Mouse (Mus musculus): ENCODE measurements around the gene Rab23.
"Not testable (repeated sequence)": the region's sequence is repeated elsewhere in the genome, so short reads cannot be mapped to it uniquely, and the experiment has no call there.

The Rab23 gene

DNA sequence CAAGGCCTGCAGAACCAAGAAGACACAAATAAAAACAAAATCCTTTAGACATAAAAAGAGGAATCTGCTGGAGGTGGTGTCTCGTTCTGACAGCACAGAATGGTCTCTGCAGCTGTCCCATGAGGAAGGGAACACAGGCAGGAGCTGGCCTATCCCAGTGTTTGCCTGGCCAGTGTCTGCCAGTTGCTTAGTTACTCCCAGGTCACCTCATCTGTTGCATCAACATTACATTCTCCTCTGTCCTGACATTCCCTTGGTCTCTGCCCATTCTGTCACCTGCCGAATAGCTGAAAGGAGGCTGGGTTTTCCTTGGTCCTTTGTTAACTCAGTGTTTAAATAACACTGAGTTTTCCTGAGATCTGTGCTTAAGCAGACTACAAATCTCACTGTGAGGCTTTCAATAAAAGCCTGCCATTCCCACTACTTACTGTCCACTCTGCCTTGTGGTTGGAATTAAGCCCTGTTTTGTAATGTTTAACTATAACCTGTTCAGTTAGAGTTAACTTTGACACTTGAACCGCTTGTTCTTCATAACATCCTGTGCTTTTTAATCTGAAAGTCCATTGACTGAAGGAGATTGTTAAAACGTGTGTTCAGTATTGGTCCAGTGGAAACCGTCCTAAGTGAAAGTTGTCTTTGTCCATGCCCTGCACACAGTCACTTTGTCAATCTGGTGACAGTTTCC, 14.5 kb downstream of the Rab23 start:
- no peak for DNase-seq (ENCODE audit: low read depth)

DNA sequence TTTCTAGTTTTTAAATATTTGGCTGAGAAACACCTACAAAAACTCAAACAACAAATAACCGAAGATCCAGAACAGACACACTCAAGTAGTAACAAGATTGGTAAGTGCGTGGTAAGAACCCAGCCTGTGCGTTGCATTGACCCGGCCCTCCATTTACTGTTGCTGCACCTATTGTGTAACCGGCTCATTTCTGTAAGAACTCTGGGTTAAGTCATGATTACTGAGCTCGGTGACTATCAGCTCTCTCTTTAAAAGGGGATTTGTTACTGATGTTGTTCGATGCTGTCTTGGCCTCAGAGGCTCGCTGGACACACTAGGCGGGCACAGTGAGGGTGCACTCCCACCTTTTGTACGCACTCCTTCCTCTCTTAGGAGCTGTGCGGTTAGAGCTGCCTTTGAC, 18.6 kb downstream of the Rab23 start:
- no peak for DNase-seq (ENCODE audit: low read depth)

GRCm38 (mm10) chr1:33738681-33739278, 19.1 kb downstream of the Rab23 start:
- no peak for DNase-seq (ENCODE audit: low read depth)

- DNase-seq (ENCODE audit: low read depth), result peak; percentile 93
Observed at GRCm38 (mm10) chr1:33739302-33739701, 19.6 kb downstream of the Rab23 start.

- peak; percentile 44 for DNase-seq (ENCODE audit: low read depth)
Observed at GRCm38 (mm10) chr1:33742903-33743302, 23.2 kb downstream of the Rab23 start.

DNA sequence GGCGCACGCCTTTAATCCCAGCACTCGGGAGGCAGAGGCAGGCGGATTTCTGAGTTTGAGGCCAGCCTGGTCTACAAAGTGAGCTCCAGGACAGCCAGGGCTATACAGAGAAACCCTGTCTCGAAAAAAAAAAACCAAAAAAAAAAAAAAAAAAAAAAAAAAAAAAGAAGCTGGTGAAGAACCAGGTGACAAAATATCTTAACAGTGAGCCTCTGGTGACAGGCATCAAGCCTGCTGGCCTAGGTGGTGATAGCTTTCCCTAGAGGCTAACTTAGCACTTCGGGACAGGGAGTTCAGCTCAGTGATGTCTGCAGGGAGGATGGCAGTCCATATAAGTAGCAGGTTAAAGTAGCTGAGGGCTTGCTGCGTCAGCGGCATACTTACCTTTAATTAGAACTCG, 25.1 kb downstream of the Rab23 start:
- not testable (repeated sequence) for DNase-seq (ENCODE audit: low read depth)

GRCm38 (mm10) chr1:33745901-33746300, 26.2 kb downstream of the Rab23 start:
- no peak for DNase-seq (ENCODE audit: low read depth)

GRCm38 (mm10) chr1:33749109-33749508, 29.4 kb downstream of the Rab23 start:
- no peak for DNase-seq (ENCODE audit: low read depth)

DNA sequence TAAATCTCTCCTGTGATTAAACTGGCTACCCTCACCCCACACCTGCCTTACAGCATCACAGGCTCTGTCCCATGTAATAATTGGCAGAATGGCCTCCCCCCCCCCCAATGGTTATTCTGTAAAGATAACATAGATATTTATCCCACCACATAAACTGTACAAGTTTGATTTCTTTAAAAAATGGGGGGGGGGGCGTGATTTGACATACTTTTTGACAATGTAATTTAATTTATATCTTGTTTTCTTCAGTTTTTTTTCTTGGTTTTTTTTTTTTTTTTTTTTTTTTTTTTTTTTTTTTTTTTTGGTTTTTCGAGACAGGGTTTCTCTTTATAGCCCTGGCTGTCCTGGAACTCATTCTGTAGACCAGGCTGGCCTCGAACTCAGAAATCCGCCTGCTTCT, 30.0 kb downstream of the Rab23 start:
- not testable (repeated sequence) for DNase-seq (ENCODE audit: low read depth)

DNA sequence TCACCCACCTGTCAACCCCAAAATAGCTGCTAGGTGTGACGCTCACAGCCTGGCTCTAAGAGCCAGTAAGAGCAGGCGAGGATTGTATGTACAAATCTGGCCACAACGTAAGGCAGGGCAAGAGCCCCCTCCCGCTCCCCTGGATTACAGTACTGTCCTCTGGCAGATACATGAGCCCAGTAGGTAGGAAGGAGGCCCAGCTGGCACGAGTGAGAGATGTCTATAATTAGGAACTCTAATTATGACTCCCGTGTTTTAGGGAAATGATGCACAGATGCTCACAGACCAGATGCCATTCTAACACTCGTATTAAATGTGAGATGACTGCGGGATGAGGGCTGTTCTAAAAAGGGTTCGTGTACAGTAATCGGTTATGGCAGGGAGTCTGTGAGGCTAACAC, 31.6 kb downstream of the Rab23 start:
- no peak for DNase-seq (ENCODE audit: low read depth)

GRCm38 (mm10) chr1:33754089-33754488, 34.4 kb downstream of the Rab23 start:
- DNase-seq (ENCODE audit: low read depth), result no peak

- peak; percentile 29 for DNase-seq (ENCODE audit: low read depth)
Observed at GRCm38 (mm10) chr1:33754965-33755735, 35.5 kb downstream of the Rab23 start.

GRCm38 (mm10) chr1:33755799-33756198, 36.1 kb downstream of the Rab23 start:
- no peak for DNase-seq (ENCODE audit: low read depth)

DNA sequence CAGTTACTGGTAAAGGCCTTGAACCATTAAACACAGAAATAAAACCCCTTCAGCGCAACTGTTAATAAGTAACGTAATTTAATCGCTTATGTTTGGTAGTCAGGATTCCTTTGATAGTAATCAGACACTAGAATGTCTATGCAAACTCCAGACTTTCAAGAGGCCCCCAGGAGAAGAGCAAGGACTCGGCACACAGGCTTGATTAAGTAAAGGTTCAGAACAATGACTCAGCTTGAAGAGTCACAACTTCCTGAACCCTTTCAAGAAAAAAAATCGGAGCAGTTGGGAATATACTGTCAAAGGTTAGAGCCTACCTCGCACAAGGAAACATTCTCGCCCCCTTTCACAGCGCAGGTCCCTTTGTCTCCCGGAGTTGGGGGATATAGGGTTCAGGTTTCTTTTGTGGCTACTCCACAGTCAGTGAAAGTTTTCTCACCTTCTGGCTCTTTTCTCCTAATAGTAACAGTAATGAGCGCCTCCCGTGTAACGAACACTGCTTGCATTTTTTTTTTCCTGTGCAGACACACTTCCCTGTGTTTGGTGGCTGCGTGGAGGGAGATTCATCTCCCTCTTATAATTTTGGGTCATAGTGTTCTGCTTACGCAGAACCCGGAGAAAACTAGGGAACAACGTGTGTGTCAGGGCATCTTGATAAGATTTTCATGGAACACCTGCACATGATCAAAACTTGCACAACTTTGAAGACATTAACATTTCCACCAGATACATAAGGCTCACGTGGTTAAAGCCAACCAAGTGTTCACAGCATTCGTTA, 36.8 kb downstream of the Rab23 start:
- peak; percentile 45 for DNase-seq (ENCODE audit: low read depth)

- DNase-seq (ENCODE audit: low read depth), result peak; percentile 58
Observed at GRCm38 (mm10) chr1:33757033-33757413, 37.3 kb downstream of the Rab23 start.

- DNase-seq (ENCODE audit: low read depth), result peak; percentile 79
Observed at GRCm38 (mm10) chr1:33757491-33758041, 37.9 kb downstream of the Rab23 start, which contains the start of gene Bag2. TSS of gene Bag2 (minus strand) at chr1:33757795.

DNA sequence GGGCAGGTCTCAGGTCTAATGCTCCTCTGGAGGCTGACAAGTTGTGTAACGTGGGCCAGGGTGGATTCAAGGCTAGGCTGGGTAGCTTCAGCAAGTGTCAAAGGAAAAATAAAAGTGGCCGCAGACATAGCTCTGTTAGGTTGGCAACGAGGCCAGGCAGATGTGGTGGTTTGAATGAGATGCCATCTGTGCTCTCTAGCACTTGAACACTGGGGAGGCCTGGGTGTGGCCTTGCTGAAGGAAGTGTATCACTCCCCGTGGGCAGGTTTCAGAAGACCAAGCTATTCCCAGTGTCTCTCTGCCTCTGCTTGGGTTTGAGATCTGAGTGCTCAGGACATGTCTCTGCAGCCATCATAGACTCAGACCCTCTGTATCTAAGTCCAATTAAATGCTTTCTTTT, 38.8 kb downstream of the Rab23 start:
- peak; percentile 17 for DNase-seq (ENCODE audit: low read depth)

- no peak for DNase-seq (ENCODE audit: low read depth)
Observed at GRCm38 (mm10) chr1:33763826-33764225, 44.1 kb downstream of the Rab23 start.

DNA sequence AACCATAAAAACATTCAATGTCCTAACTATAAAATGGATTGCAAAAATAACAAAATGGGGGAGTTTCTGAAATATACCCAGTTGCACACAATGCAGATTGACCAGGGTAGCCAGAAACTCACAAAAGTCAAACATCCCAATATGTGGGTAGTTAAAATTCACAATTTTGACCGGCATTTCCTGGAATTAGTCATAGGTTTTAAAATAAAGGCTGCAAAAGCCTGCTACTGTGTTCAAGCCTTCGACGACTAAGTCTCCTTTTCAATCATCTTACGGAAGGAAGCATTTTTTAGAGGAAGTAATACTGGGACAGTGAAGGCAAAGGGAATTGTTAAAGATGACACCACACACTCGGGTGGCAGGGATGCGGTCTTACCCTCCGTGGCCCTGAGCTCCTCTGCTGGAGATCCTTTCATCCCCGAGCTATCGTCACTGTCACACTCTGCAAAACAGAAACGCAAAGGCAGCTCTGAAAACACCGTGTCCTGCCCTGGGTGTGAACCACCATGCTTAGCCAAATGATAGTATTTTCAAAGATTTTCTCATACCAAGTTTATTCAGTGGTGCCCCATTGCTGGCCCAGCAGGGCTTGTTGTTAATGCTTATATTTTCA, 45.9 kb downstream of the Rab23 start:
- DNase-seq (ENCODE audit: low read depth), result no peak

GRCm38 (mm10) chr1:33766520-33767508, 47.1 kb downstream of the Rab23 start:
- no peak for DNase-seq (ENCODE audit: low read depth)
